Mouse (Mus musculus) embryonic facial prominence, embryonic 13.5 days (tissue): ENCODE measurements at regions not wholly inside any gene's neighbourhood (a gene's known extent, or its start where the extent isn't known, plus 50 kb on each side); places are given as distances from the start of the nearest gene placed in this dataset.

ENCODE experiments used
- ATAC-seq: fragments of 200-750 bp; cut with Nextera tagmentation; 2 replicates; pipeline ENCODE4 v1.8.0; 2017; ENCODE audit warnings: low read depth; ENCODE audit not compliant: insufficient number of reproducible peaks, insufficient read depth, low FRiP score, low TSS enrichment
- H3K27ac ChIP-seq: fragments of 300-500 bp; sonication (generic); 2 replicates; pipeline ENCODE4 v1.5.1; 2015; ENCODE audit warnings: moderate library complexity, mild to moderate bottlenecking, inconsistent platforms
- H3K27me3 ChIP-seq: fragments of 300-500 bp; sonication (generic); 2 replicates; pipeline ENCODE4 v1.6.1; 2015; ENCODE audit warnings: mild to moderate bottlenecking, inconsistent platforms
- H3K36me3 ChIP-seq: fragments of 300-500 bp; sonication (generic); 2 replicates; pipeline ENCODE4 v1.6.1; 2015; ENCODE audit warnings: mild to moderate bottlenecking, inconsistent platforms
- H3K4me1 ChIP-seq: fragments of 300-500 bp; sonication (generic); 2 replicates; pipeline ENCODE4 v1.6.1; 2015; ENCODE audit warnings: inconsistent platforms
- H3K4me2 ChIP-seq: fragments of 300-500 bp; sonication (generic); 2 replicates; pipeline ENCODE4 v1.6.1; 2015; ENCODE audit warnings: moderate library complexity, mild to moderate bottlenecking, inconsistent platforms
- H3K4me3 ChIP-seq: fragments of 300-500 bp; sonication (generic); 2 replicates; pipeline ENCODE4 v1.5.1; 2015; ENCODE audit warnings: mild to moderate bottlenecking, inconsistent platforms
- H3K9ac ChIP-seq: fragments of 300-500 bp; sonication (generic); 2 replicates; pipeline ENCODE4 v1.6.1; 2015; ENCODE audit warnings: mild to moderate bottlenecking, inconsistent platforms
- H3K9me3 ChIP-seq: fragments of 300-500 bp; sonication (generic); 2 replicates; pipeline ENCODE4 v1.6.1; 2016; ENCODE audit warnings: inconsistent platforms
- WGBS: fragments of 180-500 bp; shearing (Covaris S2); methylation state at CpG from one replicate; pipeline ENCODE4 v1.1.7; 2015; ENCODE audit warnings: mixed read lengths; 5-methylcytosine and 5-hydroxymethylcytosine counted together

GRCm38 (mm10) chr5:111506821-111507220 lies 89.7 kb downstream of the Mn1 start:
- no peak for ATAC-seq
- peaks cover 6% of the 10 kb centered on the region; the same call in 1 of the 2 replicates for H3K27me3 ChIP-seq
- no peaks in the 10 kb centered on the region for H3K36me3 ChIP-seq
- H3K27ac ChIP-seq, result no peak overlapping the region
- peaks cover 41% of the 10 kb centered on the region for H3K4me1 ChIP-seq
- WGBS, result 61% methylated on average over 6 of the region's 6 CpGs
- no peaks in the 10 kb centered on the region for H3K9me3 ChIP-seq
- H3K4me2 ChIP-seq, result no peak overlapping the region
- no peak overlapping the region for H3K4me3 ChIP-seq
- H3K9ac ChIP-seq, result no peak overlapping the region

DNA sequence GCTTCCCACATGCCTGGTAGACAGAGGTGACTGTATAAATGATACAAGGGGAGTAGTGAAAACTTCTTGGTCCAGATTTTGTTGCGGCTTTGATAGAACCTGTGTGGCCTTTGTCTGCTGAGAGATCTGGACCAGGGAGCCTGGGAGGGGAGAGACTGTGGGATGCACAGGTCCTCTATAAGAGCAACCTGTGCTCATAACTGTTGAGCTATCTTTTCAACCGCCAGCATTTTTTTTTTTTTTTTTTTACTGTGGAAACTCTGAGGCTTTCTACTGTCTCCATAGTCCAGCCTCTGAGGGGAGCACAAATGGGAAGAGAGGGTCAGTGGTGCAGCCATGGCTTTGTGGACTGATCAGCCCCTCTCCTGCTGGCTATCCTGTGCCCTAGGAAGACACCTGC lies 90.2 kb downstream of the Mn1 start:
- H3K9ac ChIP-seq, result no peak overlapping the region
- WGBS, result 93% methylated on average over 2 of the region's 2 CpGs
- H3K27ac ChIP-seq, result no peak overlapping the region
- ATAC-seq, result no peak
- peaks cover 6% of the 10 kb centered on the region; the same call in 1 of the 2 replicates for H3K27me3 ChIP-seq
- no peak overlapping the region for H3K4me3 ChIP-seq
- H3K4me2 ChIP-seq, result no peak overlapping the region
- no peaks in the 10 kb centered on the region for H3K36me3 ChIP-seq
- H3K4me1 ChIP-seq, result peaks cover 45% of the 10 kb centered on the region
- no peaks in the 10 kb centered on the region for H3K9me3 ChIP-seq

DNA sequence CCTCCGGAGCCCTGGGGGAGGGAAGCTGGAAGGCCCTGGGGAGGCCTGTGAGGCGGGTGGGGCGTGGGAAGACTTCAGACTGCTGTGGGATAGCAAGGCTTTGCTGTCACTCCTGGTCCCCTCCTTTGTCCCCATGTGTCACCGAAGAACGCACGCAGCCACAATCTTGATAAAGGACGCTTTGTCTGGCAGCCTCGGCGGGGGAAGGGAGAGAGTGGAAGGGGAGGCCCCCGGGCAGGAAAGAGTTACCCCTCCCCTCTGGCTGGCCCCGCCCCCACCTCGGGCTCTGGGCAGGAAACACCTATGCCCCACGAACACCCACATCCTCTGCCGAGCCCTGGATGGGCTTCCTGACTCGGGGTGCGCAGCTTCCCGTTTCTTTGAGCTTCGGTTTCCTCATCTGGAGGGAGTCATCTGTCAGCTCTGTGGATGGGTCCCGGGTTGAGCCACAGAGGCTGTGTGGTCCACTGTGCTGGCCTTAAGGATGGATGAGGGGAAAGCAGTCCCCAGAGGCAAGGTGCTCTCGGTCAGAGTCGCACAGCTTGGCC lies 91.9 kb downstream of the Mn1 start:
- H3K4me1 ChIP-seq, result peaks cover 56% of the 10 kb centered on the region
- WGBS, result 2% methylated on average over 18 of the region's 21 CpGs
- peak overlapping the region; percentile 58 for H3K9ac ChIP-seq
- H3K4me3 ChIP-seq, result peak overlapping the region; percentile 32
- H3K36me3 ChIP-seq, result no peaks in the 10 kb centered on the region
- H3K27me3 ChIP-seq, result peaks cover 6% of the 10 kb centered on the region; the same call in 1 of the 2 replicates
- H3K27ac ChIP-seq, result 0 out of 2 replicates have a peak overlapping the region, but pooled peaks have one; percentile 22
- no peak for ATAC-seq
- H3K4me2 ChIP-seq, result peak overlapping the region; percentile 55
- no peaks in the 10 kb centered on the region for H3K9me3 ChIP-seq

DNA sequence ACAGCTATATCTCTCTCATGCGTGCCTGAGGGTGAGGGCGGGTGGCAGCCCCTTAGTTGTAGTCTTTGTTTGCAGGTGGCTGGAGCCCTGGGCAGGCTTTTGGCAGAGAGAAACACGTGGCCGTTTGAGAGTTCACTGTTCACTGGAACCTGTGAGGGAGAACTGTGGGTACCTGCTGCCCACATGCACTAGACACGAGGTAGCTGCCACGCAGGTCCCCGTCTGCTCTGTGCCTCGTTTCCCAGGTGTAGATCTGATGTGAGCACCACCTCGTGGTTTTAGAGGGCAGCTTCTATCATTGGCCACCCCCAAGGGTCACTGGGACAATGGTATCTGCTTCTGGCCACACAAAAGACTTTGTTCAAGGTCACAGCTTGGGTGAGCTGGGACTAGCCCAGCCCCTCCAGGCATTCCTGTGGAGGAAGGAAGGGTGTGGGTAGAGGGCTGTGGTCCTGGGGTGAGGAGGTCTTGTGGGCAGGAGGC lies 92.5 kb downstream of the Mn1 start:
- H3K4me2 ChIP-seq, result peak overlapping the region; percentile 55
- H3K4me3 ChIP-seq, result peak overlapping the region; percentile 32; the same call in 1 of the 2 replicates
- no peaks in the 10 kb centered on the region for H3K36me3 ChIP-seq
- H3K27ac ChIP-seq, result no peak overlapping the region
- ATAC-seq, result no peak
- H3K9me3 ChIP-seq, result no peaks in the 10 kb centered on the region
- peaks cover 57% of the 10 kb centered on the region for H3K4me1 ChIP-seq
- peak overlapping the region; percentile 58; the same call in 1 of the 2 replicates for H3K9ac ChIP-seq
- WGBS, result 11% methylated on average over 9 of the region's 9 CpGs
- peaks cover 6% of the 10 kb centered on the region; the same call in 1 of the 2 replicates for H3K27me3 ChIP-seq

GRCm38 (mm10) chr5:111510183-111510878 lies 93.2 kb downstream of the Mn1 start:
- Histone ChIP-seq H3K27me3 (peaks cover 6% of the 10 kb centered on the region; the same call in 1 of the 2 replicates), H3K9me3 (no peaks in the 10 kb centered on the region), H3K36me3 (no peaks in the 10 kb centered on the region), H3K4me2 (no peak overlapping the region), H3K9ac (no peak overlapping the region), H3K27ac (no peak overlapping the region), H3K4me3 (no peak overlapping the region), H3K4me1 (peaks cover 57% of the 10 kb centered on the region)
- WGBS, result 70% methylated on average over 5 of the region's 5 CpGs
- no peak for ATAC-seq

GRCm38 (mm10) chr5:111510879-111511231 lies 93.7 kb downstream of the Mn1 start:
- no peak for ATAC-seq
- H3K9ac ChIP-seq, result no peak overlapping the region
- H3K4me1 ChIP-seq, result peaks cover 57% of the 10 kb centered on the region
- no peak overlapping the region for H3K27ac ChIP-seq
- H3K9me3 ChIP-seq, result no peaks in the 10 kb centered on the region
- no peaks in the 10 kb centered on the region for H3K36me3 ChIP-seq
- H3K27me3 ChIP-seq, result peaks cover 6% of the 10 kb centered on the region; the same call in 1 of the 2 replicates
- H3K4me2 ChIP-seq, result no peak overlapping the region
- H3K4me3 ChIP-seq, result no peak overlapping the region
- 65% methylated on average over 6 of the region's 6 CpGs for WGBS

DNA sequence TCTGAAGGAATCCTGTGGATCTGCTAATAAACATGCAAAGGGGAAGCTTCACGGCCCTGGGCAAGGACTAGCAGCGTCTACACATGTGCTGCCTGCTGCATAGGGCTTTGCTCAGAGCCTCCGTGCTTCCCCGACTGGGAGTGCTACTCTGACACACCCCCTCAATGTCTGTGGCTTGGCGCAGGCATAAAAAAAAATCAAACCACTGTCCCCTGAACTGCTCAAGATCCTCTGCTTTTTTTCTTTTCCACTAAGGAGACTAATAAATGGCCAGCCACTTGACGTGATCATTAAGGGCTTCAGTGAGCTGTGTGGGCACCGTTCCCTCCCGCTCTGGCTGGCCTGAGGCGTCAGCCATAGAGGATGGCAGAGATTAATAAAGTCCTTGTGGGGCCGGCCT lies 94.8 kb downstream of the Mn1 start:
- H3K9ac ChIP-seq, result no peak overlapping the region
- no peak overlapping the region for H3K4me2 ChIP-seq
- 15% methylated on average over 10 of the region's 10 CpGs for WGBS

DNA sequence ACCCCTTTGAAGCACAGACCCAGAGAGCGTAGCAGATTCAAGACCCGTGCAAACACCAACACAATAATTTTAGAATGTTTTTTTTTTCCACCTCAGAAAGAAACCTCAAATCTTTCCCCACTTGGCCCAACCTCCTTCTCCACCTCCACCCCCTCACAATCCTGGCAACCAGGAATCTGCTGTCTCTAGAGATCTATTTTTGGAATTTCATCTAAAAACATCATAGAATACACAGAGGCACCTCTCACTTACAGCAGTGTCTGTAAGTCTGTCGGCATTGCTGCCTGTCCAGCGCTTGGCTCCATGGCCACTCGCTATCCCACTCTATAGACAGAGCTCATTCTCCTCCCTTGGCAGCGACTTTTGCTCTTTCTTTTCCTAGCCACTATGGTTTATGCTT lies 96.8 kb downstream of the Mn1 start:
- ATAC-seq, result no peak
- no peak overlapping the region for H3K4me3 ChIP-seq
- no peak overlapping the region for H3K4me2 ChIP-seq
- H3K9me3 ChIP-seq, result no peaks in the 10 kb centered on the region
- H3K36me3 ChIP-seq, result no peaks in the 10 kb centered on the region
- peaks cover 6% of the 10 kb centered on the region; the same call in 1 of the 2 replicates for H3K27me3 ChIP-seq
- H3K27ac ChIP-seq, result no peak overlapping the region
- no peak overlapping the region for H3K9ac ChIP-seq
- WGBS, result 76% methylated on average over 6 of the region's 6 CpGs
- H3K4me1 ChIP-seq, result peaks cover 41% of the 10 kb centered on the region

More for the DNA sequence above, 94.8 kb downstream of the Mn1 start:
- no peaks in the 10 kb centered on the region for H3K36me3 ChIP-seq
- H3K4me3 ChIP-seq, result no peak overlapping the region
- H3K4me1 ChIP-seq, result peaks cover 50% of the 10 kb centered on the region
- H3K9me3 ChIP-seq, result no peaks in the 10 kb centered on the region
- no peak overlapping the region for H3K27ac ChIP-seq
- H3K27me3 ChIP-seq, result peaks cover 6% of the 10 kb centered on the region; the same call in 1 of the 2 replicates
- ATAC-seq, result no peak

DNA sequence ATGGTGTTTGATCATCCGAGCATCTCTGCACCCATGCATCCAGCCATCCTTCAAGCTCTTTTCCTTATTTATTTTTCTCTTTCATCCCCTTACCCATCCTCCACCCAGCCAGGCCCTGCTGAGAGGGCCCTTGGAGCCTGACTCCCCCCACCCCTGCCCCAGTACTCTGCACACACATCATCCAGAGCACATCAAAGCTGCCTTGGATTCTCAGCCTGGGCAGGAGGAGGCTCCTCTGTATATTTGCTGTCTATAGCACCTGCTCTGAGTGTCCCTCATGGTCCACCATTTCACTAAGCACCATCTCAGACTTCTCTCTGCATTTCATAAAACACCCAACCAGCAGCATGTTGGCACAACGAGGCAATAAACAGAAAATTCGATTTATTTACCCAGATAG lies 101.9 kb downstream of the Mn1 start:
- no peak overlapping the region for H3K4me3 ChIP-seq
- no peaks in the 10 kb centered on the region for H3K9me3 ChIP-seq
- no peaks in the 10 kb centered on the region for H3K36me3 ChIP-seq
- H3K4me1 ChIP-seq, result peaks cover 12% of the 10 kb centered on the region
- 0 out of 2 replicates have a peak overlapping the region, but pooled peaks have one; percentile 11 for H3K27ac ChIP-seq
- no peak overlapping the region for H3K4me2 ChIP-seq
- H3K27me3 ChIP-seq, result no peaks in the 10 kb centered on the region
- WGBS, result 72% methylated on average over 3 of the region's 3 CpGs
- no peak for ATAC-seq
- H3K9ac ChIP-seq, result no peak overlapping the region

DNA sequence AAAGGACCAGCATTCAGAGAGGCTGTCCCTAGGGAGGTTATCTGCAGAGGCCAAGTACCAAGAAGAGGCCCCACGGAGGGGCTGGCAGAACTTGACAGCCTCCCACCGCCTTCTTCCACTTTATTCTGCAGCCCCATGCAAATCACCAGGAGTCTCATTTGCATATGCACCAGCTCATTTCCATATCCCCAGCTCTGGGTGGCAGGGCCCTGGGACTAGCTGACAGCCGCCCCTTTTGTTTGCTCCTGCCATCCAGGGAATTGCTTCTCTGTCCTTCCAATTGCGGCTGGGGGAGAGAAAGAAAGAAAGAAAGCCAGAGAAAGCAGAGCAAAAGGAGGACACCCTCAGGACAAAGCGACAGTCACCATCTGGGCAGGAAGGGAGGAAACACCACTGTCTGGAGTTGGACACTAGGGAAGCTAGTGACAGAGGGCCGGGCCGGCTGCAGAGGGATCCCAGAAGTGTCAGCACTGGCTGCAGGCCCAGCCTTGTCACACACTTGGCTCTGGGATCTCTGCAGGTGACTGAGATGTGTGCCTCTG lies 102.4 kb downstream of the Mn1 start:
- H3K36me3 ChIP-seq, result no peaks in the 10 kb centered on the region
- H3K27ac ChIP-seq, result 0 out of 2 replicates have a peak overlapping the region, but pooled peaks have one; percentile 11
- no peaks in the 10 kb centered on the region for H3K9me3 ChIP-seq
- H3K4me1 ChIP-seq, result peaks cover 10% of the 10 kb centered on the region
- H3K9ac ChIP-seq, result no peak overlapping the region
- H3K4me2 ChIP-seq, result no peak overlapping the region
- no peak for ATAC-seq
- no peaks in the 10 kb centered on the region for H3K27me3 ChIP-seq
- WGBS, result 24% methylated on average over 7 of the region's 7 CpGs
- no peak overlapping the region for H3K4me3 ChIP-seq

DNA sequence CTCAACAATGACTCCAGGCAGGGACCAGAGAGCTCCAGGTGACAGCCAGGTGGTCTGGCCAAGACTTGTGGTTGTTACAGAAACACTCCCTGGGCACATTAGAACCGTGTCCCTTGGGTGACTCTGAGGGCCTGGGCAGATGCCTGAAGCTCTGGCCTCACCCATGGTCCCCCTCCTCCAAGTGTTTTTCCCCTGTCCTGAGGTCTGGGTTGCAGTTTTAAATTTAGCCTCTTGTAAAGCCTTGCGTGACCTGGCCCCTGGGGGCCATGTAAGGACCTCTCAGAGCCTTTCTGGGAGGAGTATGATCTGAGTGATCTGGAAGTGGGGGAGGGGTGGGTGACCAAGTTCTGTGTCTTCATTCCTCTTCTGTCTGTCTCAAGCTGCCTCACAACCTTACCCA lies 104.7 kb downstream of the Mn1 start:
- Histone ChIP-seq H3K4me3 (no peak overlapping the region), H3K27me3 (no peaks in the 10 kb centered on the region), H3K9me3 (no peaks in the 10 kb centered on the region), H3K4me2 (no peak overlapping the region), H3K9ac (no peak overlapping the region), H3K27ac (no peak overlapping the region), H3K36me3 (no peaks in the 10 kb centered on the region), H3K4me1 (peaks cover 10% of the 10 kb centered on the region)
- no peak for ATAC-seq
- whole genome bisulfite sequencing, result 75% methylated on average over 2 of the region's 2 CpGs

DNA sequence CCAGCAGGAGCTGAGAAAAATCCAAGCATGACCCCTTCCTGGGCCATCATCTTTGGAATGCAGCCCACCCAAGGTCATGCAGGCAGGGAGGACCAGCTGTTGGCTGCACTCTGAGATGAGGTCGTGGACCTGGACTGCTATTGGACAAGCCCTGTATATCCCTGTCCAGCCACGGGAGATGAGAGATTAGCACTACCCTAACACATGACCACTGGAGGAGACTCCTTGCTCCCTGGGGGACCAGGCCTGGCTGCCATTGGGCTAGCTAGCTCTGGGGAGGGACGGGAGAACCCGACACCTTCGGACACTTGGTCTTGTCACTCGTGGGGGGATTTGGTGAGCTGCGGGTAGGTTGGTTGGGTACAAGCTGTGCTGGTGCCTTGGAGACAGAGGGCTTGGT lies 105.4 kb downstream of the Mn1 start:
- H3K4me3 ChIP-seq, result no peak overlapping the region
- no peak overlapping the region for H3K4me2 ChIP-seq
- no peaks in the 10 kb centered on the region for H3K9me3 ChIP-seq
- H3K27ac ChIP-seq, result no peak overlapping the region
- peaks cover 10% of the 10 kb centered on the region for H3K4me1 ChIP-seq
- no peaks in the 10 kb centered on the region for H3K27me3 ChIP-seq
- ATAC-seq, result no peak
- no peak overlapping the region for H3K9ac ChIP-seq
- WGBS, result 45% methylated on average over 7 of the region's 7 CpGs
- no peaks in the 10 kb centered on the region for H3K36me3 ChIP-seq
